Mouse (Mus musculus): Measurements from ENCODE around the gene Pdxk.

DNA sequence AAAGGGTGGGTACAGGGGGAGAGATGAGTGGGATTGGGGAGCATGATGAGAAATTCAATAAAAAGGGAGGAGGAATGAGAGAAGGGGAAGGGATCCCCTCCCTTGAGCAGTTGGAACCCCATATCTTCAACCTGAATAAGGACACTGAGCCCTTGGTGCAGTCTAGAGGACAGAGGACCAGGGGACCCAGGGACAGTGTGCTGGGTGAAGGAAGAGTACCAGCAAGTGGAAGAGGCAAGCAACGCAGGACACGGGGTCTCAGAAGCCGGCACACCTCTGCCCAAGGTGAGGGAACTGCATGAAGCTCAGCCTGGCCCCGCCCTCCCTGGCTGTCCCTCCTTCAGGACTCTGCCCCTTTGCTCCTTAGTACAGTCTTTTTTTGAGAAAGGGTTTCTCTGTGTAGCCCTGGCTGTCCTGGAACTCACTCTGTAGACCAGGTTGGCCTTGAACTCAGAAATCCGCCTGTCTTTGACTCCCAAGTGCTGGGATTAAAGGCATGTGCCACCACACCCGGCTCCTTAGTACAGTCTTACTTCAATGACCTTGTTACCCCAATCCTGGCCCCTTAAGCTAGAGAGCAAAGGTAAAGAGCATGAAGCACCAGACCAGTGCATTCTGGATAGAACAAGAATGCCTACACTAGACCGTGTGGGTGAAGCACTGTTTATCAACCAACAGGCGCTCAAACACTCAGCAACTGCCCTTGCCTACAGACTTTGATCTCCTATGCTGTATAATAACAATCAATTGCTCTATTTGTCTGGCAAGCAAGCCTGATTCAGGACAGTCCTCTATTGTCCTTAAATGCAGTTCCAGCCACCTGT is 1.6 kb downstream of the Pdxk start:
- TF ChIP-seq CTCF (IDR thresholded peaks at IDR 0.05; ENCODE audit: low read depth, low read length) (no peak), POLR2A (IDR thresholded peaks at IDR 0.05; ENCODE audit: insufficient read depth, low read length) (no peak), EP300 (IDR thresholded peaks at IDR 0.05; ENCODE audit: insufficient read depth, low read depth, low read length) (no peak)
